Mouse (Mus musculus) testis, adult 2 months (tissue): Measurements from ENCODE around the gene Helz. TPM values are rescaled to one million over a fixed set of nuclear protein-coding genes. Genes with fewer than 3 reads are reported as not detected.
A peak's percentile ranks its signal among the peaks of the same experiment; 100 is the strongest.

Source experiments
- H3K27ac ChIP-seq: fragments of 200-500 bp; 2 replicates; pipeline ENCODE4 v1.5.1; 2012; ENCODE audit warnings: low read depth, low read length; ENCODE audit not compliant: control insufficient read depth, insufficient read depth
- H3K27me3 ChIP-seq: fragments of 200-500 bp; 2 replicates; pipeline ENCODE4 v1.6.1; 2012; ENCODE audit warnings: mild to moderate bottlenecking, low read length, moderate library complexity; ENCODE audit not compliant: control insufficient read depth, insufficient read depth
- H3K36me3 ChIP-seq: fragments of 200-500 bp; 2 replicates; pipeline ENCODE4 v1.6.1; 2012; ENCODE audit warnings: mild to moderate bottlenecking, low read length; ENCODE audit not compliant: control insufficient read depth, insufficient read depth
- H3K4me1 ChIP-seq: fragments of 200-500 bp; 2 replicates; pipeline ENCODE4 v1.6.1; 2012; ENCODE audit warnings: low read length; ENCODE audit not compliant: control insufficient read depth, insufficient read depth
- H3K4me3 ChIP-seq: fragments of 200-500 bp; 2 replicates; pipeline ENCODE4 v1.5.1; 2012; ENCODE audit warnings: low read depth, mild to moderate bottlenecking, low read length, moderate library complexity, mixed read lengths; ENCODE audit not compliant: control insufficient read depth
- CTCF ChIP-seq: fragments of 200-500 bp; IDR thresholded peaks from 2 replicates; pipeline ENCODE4 v1.5.1; 2012; ENCODE audit warnings: low read depth, mild to moderate bottlenecking, inconsistent platforms, low read length, moderate library complexity; ENCODE audit not compliant: control insufficient read depth, insufficient read depth, insufficient replicate concordance
- POLR2A ChIP-seq: fragments of 200-500 bp; IDR thresholded peaks from 2 replicates; pipeline ENCODE4 v1.6.1; 2012; ENCODE audit warnings: low read depth, mild to moderate bottlenecking, inconsistent platforms, low read length, moderate library complexity; ENCODE audit not compliant: control insufficient read depth
- polyA plus RNA-seq: library from polyadenylated mRNA; depleted of rRNA; stranded (reverse); fragments of >200 nt; gene quantifications from 2 replicates; pipeline ENCODE4 v1.2.3, GENCODE M21; 2012

The Helz gene
- polyA plus RNA-seq, 1 experiment: 17.2 TPM

- H3K27ac ChIP-seq: peak overlapping the region; percentile 65
- no peaks in the 10 kb centered on the region for H3K36me3 ChIP-seq
- H3K27me3 ChIP-seq: no peaks in the 10 kb centered on the region
- no peak for TF ChIP-seq POLR2A
- H3K4me3 ChIP-seq: no peak overlapping the region
- peaks cover 9% of the 10 kb centered on the region for H3K4me1 ChIP-seq
Observed at GRCm38 (mm10) chr11:107513047-107513446, 34.7 kb upstream of the Helz start.

- H3K27me3 ChIP-seq: no peaks in the 10 kb centered on the region
- no peak overlapping the region for H3K4me3 ChIP-seq
- H3K27ac ChIP-seq: no peak overlapping the region
- TF ChIP-seq POLR2A (no peak), CTCF (no peak)
- H3K36me3 ChIP-seq: no peaks in the 10 kb centered on the region
- H3K4me1 ChIP-seq: no peaks in the 10 kb centered on the region
Observed at GRCm38 (mm10) chr11:107516387-107516786, 31.3 kb upstream of the Helz start.

- Histone ChIP-seq H3K4me3 (no peak overlapping the region), H3K27ac (peak overlapping the region; percentile 2), H3K27me3 (no peaks in the 10 kb centered on the region), H3K36me3 (no peaks in the 10 kb centered on the region), H3K4me1 (no peaks in the 10 kb centered on the region)
- TF ChIP-seq CTCF: no peak
- no peak for TF ChIP-seq POLR2A
Observed at GRCm38 (mm10) chr11:107518645-107519429, 28.9 kb upstream of the Helz start.

- Histone ChIP-seq H3K36me3 (no peaks in the 10 kb centered on the region), H3K4me1 (no peaks in the 10 kb centered on the region), H3K27ac (peak overlapping the region; percentile 75), H3K4me3 (no peak overlapping the region), H3K27me3 (no peaks in the 10 kb centered on the region)
- TF ChIP-seq CTCF (no peak), POLR2A (no peak)
Observed at GRCm38 (mm10) chr11:107521153-107521552, 26.6 kb upstream of the Helz start.

DNA sequence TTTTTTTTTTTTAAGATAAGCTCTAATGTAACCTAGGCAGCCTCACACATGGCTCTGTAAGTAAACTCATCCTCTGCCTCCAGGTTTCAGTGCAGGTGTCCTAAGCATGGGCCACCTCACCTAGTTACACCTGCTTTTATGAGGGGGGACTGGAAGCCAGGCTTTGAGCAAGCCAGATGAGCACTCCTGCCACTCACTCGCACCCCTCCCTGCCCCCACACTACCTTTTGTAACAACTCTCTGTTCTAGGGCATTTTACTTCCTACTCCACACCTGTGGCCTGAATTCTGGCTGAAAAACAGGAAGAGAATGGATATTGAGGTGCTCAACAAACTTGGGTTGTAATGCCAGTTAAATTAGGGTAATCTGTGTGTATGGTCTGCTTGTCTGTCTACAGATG, 22.8 kb upstream of the Helz start:
- Histone ChIP-seq H3K4me3 (no peak overlapping the region; the same call in 1 of the 2 replicates), H3K27ac (no peak overlapping the region), H3K4me1 (no peaks in the 10 kb centered on the region), H3K36me3 (no peaks in the 10 kb centered on the region), H3K27me3 (no peaks in the 10 kb centered on the region)
- TF ChIP-seq CTCF (no peak), POLR2A (no peak)

- no peaks in the 10 kb centered on the region for H3K27me3 ChIP-seq
- no peak for TF ChIP-seq POLR2A
- TF ChIP-seq CTCF: no peak
- no peaks in the 10 kb centered on the region for H3K36me3 ChIP-seq
- H3K4me3 ChIP-seq: no peak overlapping the region
- H3K4me1 ChIP-seq: peaks cover 3% of the 10 kb centered on the region; the same call in 1 of the 2 replicates
- no peak overlapping the region for H3K27ac ChIP-seq
Observed at GRCm38 (mm10) chr11:107527632-107528031, 20.1 kb upstream of the Helz start.

DNA sequence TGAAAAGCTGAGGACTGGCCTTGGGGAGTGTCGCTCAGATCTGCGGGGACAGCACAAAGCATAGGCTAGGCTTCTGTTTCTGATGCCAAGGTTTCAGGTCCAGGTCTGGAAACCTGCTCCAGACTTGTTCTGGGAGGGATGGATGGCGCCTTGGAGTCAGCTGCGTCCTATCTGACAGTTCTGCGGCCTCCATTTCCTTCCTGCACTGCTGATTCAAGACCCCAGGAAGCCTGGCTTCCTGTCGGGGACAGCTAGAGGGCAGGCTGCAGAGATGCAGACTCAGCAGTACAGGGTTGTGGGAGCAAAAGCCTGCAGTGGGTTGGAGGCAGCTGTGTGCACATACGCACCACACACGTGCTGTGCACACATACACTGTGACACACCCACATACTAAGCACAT, 18.4 kb upstream of the Helz start:
- H3K27ac ChIP-seq: peak overlapping the region; percentile 65
- peaks cover 3% of the 10 kb centered on the region; the same call in 1 of the 2 replicates for H3K4me1 ChIP-seq
- TF ChIP-seq CTCF: no peak
- TF ChIP-seq POLR2A: no peak
- no peaks in the 10 kb centered on the region for H3K27me3 ChIP-seq
- H3K4me3 ChIP-seq: no peak overlapping the region
- no peaks in the 10 kb centered on the region for H3K36me3 ChIP-seq
